Mouse (Mus musculus): ENCODE data around the gene Rnf126.

GRCm38 (mm10) chr10:79764234-79764633 lies 2.5 kb downstream of the Rnf126 start:
- TF ChIP-seq CTCF (IDR thresholded peaks at IDR 0.05; ENCODE audit: control insufficient read depth, insufficient read depth, low read length) (no peak), POLR2A (IDR thresholded peaks at IDR 0.05; ENCODE audit: borderline replicate concordance, control insufficient read depth, low read depth, low read length) (no peak)
